Mouse (Mus musculus) embryonic facial prominence, embryonic 13.5 days (tissue): ENCODE measurements around the gene Sugp2. TPM values are rescaled to one million over a fixed set of nuclear protein-coding genes. Genes with fewer than 3 reads are reported as not detected.

Experiments
- ATAC-seq: fragments of 200-750 bp; cut with Nextera tagmentation; 2 replicates; pipeline ENCODE4 v1.8.0; 2017; ENCODE audit warnings: low read depth; ENCODE audit not compliant: insufficient number of reproducible peaks, insufficient read depth, low FRiP score, low TSS enrichment
- H3K27ac ChIP-seq: fragments of 300-500 bp; sonication (generic); 2 replicates; pipeline ENCODE4 v1.5.1; 2015; ENCODE audit warnings: moderate library complexity, mild to moderate bottlenecking, inconsistent platforms
- H3K27me3 ChIP-seq: fragments of 300-500 bp; sonication (generic); 2 replicates; pipeline ENCODE4 v1.6.1; 2015; ENCODE audit warnings: mild to moderate bottlenecking, inconsistent platforms
- H3K36me3 ChIP-seq: fragments of 300-500 bp; sonication (generic); 2 replicates; pipeline ENCODE4 v1.6.1; 2015; ENCODE audit warnings: mild to moderate bottlenecking, inconsistent platforms
- H3K4me1 ChIP-seq: fragments of 300-500 bp; sonication (generic); 2 replicates; pipeline ENCODE4 v1.6.1; 2015; ENCODE audit warnings: inconsistent platforms
- H3K4me2 ChIP-seq: fragments of 300-500 bp; sonication (generic); 2 replicates; pipeline ENCODE4 v1.6.1; 2015; ENCODE audit warnings: moderate library complexity, mild to moderate bottlenecking, inconsistent platforms
- H3K4me3 ChIP-seq: fragments of 300-500 bp; sonication (generic); 2 replicates; pipeline ENCODE4 v1.5.1; 2015; ENCODE audit warnings: mild to moderate bottlenecking, inconsistent platforms
- H3K9ac ChIP-seq: fragments of 300-500 bp; sonication (generic); 2 replicates; pipeline ENCODE4 v1.6.1; 2015; ENCODE audit warnings: mild to moderate bottlenecking, inconsistent platforms
- H3K9me3 ChIP-seq: fragments of 300-500 bp; sonication (generic); 2 replicates; pipeline ENCODE4 v1.6.1; 2016; ENCODE audit warnings: inconsistent platforms
- WGBS: fragments of 180-500 bp; shearing (Covaris S2); methylation state at CpG from one replicate; pipeline ENCODE4 v1.1.7; 2015; ENCODE audit warnings: mixed read lengths; 5-methylcytosine and 5-hydroxymethylcytosine counted together
- polyA plus RNA-seq: library from polyadenylated mRNA; unstranded; fragments of >200 nt; fragmentation: Nextera tagmentation; extraction: Ambion mirVana; gene quantifications from 2 replicates; pipeline ENCODE4 v1.2.1, GENCODE M21; 2015

Gene Sugp2
- polyA plus RNA-seq = 39.7 and 43.3 TPM in 2 replicates

DNA sequence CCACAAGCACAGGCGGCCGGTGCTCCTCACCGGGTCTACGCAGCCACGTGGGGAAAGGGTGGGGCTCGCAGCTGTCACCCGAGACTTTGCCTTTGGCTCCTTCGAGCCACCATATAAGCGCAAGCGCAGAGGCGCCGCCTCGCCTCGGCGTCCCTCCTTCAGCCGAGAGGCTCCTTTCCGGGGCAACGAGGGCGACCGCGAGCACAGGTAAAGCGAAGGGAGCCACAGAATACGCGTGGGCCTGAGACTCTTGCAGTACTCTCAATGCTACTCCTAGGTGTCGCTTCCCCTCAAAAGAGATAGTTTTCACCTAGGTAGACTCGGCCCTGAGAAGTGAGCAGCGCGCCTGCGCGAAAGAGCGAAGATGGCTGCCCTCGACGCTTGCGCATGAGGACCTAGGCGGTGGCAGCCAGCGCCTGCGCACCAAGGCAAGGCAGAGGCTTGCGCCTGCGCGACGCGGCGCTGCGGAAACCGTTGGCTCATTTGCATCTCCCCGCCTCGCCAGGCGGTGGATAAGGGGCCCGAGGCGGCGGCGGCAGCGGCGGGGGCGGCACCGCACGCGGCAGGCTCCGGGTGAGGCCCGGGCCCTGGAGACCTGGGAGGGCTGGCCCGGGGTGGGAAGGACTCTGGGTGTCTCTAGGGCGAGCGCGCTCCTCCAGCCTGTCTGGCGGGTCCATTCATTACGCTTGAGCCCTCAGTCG lies at the start of gene Sugp2, which contains the start of gene Armc6:
Gene Sugp2 (plus strand): TSS at position 147 of the 701 bp plus-strand sequence.
Gene Armc6 (minus strand): TSS at position 387 of the 701 bp plus-strand sequence.
- peaks cover 49% of the 10 kb centered on the region for H3K36me3 ChIP-seq
- peak; percentile 93 for ATAC-seq
- H3K9ac ChIP-seq = peak within 1 kb of the TSS; percentile 92

DNA sequence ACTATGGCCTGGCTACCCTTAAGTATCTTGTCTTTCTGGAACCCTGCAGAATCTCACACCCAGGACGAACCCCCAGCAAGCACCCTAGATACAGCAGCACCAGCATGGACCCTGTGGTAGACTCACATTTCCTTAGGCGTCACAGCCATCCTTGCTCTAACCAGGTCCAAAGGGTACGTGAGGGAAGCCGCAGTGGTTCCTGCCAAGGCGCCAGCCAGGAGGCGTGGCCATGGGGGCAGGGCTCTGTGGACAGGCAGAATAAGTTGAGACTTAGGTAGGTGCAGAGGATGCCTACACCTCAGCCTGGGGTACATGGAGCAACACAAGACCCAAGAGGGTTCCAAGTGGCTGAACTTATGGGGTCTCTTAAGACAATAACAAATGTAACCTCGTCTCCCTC lies 45.3 kb upstream of the Sugp2 start:
- WGBS = 73% methylated on average over 7 of the region's 7 CpGs
- no peak for ATAC-seq
- no peak overlapping the region for H3K4me3 ChIP-seq
- no peaks in the 10 kb centered on the region for H3K27me3 ChIP-seq
- no peak overlapping the region for H3K27ac ChIP-seq
- H3K4me2 ChIP-seq = no peak overlapping the region
- peaks cover 33% of the 10 kb centered on the region for H3K36me3 ChIP-seq
- no peaks in the 10 kb centered on the region for H3K4me1 ChIP-seq
- H3K9me3 ChIP-seq = no peaks in the 10 kb centered on the region
- no peak overlapping the region for H3K9ac ChIP-seq

More for the DNA sequence above, at the start of gene Sugp2, which contains the start of gene Armc6:
- under 1% methylated on average over 67 of the region's 67 CpGs for WGBS
- Histone ChIP-seq H3K4me3 (peak within 1 kb of the TSS; percentile 81), H3K4me1 (peaks cover 16% of the 10 kb centered on the region), H3K4me2 (peak within 1 kb of the TSS; percentile 96), H3K27me3 (no peaks in the 10 kb centered on the region), H3K27ac (peak within 1 kb of the TSS; percentile 95), H3K9me3 (no peaks in the 10 kb centered on the region)

DNA sequence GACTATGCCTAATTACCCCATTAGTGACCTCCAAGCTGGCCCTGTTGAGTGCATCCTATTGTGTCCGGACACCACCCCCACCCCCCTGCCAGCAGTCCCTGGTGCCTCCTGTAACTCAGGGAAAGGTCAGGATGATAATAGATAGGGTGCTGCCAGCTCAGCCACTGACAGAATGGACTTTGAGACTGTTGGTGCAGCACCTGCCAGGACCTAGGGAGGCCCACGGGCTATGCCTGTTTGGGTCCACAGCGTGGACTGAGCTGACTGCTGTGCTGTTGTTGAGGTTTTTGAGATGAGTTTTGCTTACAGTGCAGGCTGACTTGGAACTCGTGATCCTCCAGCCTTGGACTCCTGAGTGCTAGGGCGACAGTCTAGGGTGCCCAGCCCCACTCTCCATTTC lies 40.8 kb upstream of the Sugp2 start:
- Histone ChIP-seq H3K9me3 (no peaks in the 10 kb centered on the region), H3K27me3 (no peaks in the 10 kb centered on the region), H3K36me3 (peaks cover 16% of the 10 kb centered on the region), H3K4me1 (no peaks in the 10 kb centered on the region), H3K4me2 (no peak overlapping the region), H3K4me3 (no peak overlapping the region), H3K9ac (no peak overlapping the region), H3K27ac (no peak overlapping the region)
- 64% methylated on average over 5 of the region's 5 CpGs for WGBS
- no peak for ATAC-seq

DNA sequence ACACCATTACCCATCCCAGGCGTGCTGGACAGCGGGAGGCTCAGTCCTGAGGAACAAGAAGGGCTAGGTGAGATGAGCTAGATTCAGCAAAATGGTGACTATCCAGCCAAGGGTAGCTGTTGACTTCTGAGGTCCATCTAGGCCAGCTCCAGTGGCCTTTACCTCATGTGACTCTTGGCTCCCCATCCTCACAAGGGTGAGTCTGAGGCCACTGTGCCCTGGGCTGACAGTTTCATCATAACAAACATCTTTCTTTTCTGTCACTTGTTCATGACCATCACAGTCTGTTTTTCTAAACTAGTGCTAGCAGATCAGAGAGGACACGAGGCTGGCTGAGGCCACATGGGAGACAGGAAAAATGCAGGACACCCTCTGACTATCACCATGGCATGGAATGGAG lies 39.8 kb upstream of the Sugp2 start:
- H3K27ac ChIP-seq = no peak overlapping the region
- no peak for ATAC-seq
- no peak overlapping the region for H3K4me2 ChIP-seq
- H3K9me3 ChIP-seq = no peaks in the 10 kb centered on the region
- no peaks in the 10 kb centered on the region for H3K27me3 ChIP-seq
- peaks cover 12% of the 10 kb centered on the region for H3K36me3 ChIP-seq
- H3K9ac ChIP-seq = no peak overlapping the region
- 85% methylated on average over 3 of the region's 3 CpGs for WGBS
- no peaks in the 10 kb centered on the region for H3K4me1 ChIP-seq
- no peak overlapping the region for H3K4me3 ChIP-seq

DNA sequence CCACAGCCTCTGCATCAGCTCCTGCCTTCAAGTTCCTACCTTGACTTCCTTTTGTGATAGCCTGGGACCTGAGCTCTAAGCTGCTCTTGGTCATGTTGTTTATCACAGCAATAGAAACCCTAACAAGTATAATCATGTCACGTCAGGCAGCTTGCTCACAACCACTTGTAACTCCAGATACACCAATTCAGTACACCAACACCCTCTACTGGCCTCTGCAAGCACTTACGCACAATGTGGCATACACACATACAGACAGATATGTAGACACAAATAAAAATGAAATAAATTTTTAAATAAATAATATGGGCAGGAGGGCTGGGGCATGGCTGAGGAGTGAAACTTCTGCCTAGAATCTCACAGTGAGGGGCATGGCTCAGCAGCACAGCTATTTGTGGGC lies 38.3 kb upstream of the Sugp2 start:
- no peaks in the 10 kb centered on the region for H3K27me3 ChIP-seq
- no peaks in the 10 kb centered on the region for H3K4me1 ChIP-seq
- 63% methylated on average over 2 of the region's 2 CpGs for WGBS
- no peak overlapping the region for H3K4me2 ChIP-seq
- H3K9ac ChIP-seq = no peak overlapping the region
- no peak overlapping the region for H3K4me3 ChIP-seq
- ATAC-seq = no peak
- H3K27ac ChIP-seq = no peak overlapping the region
- H3K36me3 ChIP-seq = peaks cover 6% of the 10 kb centered on the region
- no peaks in the 10 kb centered on the region for H3K9me3 ChIP-seq

DNA sequence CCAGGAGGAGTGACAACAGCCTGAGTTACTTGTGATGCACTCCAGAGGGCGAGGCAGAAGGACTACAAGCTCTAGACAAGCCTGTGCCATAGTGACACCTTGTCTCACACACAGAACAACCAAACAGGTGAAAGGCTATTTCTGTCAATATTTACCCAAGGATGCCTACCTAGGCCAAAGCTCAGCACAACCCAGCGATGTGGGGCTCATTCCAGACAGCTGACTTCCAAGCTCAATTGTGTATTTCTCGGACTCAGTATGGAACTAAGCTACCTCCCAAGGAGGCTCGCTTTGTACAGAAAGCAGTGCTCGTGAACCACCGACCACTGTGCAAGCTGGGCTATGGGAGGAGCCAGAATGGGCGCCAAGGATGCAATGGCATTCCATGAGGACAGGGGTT lies 36.4 kb upstream of the Sugp2 start:
- Histone ChIP-seq H3K27ac (no peak overlapping the region), H3K36me3 (peaks cover 2% of the 10 kb centered on the region; the same call in 1 of the 2 replicates), H3K9me3 (no peaks in the 10 kb centered on the region), H3K4me3 (no peak overlapping the region), H3K9ac (0 out of 2 replicates have a peak overlapping the region, but pooled peaks have one; percentile 41), H3K27me3 (no peaks in the 10 kb centered on the region), H3K4me2 (no peak overlapping the region), H3K4me1 (no peaks in the 10 kb centered on the region)
- ATAC-seq = no peak
- 51% methylated on average over 7 of the region's 7 CpGs for WGBS

DNA sequence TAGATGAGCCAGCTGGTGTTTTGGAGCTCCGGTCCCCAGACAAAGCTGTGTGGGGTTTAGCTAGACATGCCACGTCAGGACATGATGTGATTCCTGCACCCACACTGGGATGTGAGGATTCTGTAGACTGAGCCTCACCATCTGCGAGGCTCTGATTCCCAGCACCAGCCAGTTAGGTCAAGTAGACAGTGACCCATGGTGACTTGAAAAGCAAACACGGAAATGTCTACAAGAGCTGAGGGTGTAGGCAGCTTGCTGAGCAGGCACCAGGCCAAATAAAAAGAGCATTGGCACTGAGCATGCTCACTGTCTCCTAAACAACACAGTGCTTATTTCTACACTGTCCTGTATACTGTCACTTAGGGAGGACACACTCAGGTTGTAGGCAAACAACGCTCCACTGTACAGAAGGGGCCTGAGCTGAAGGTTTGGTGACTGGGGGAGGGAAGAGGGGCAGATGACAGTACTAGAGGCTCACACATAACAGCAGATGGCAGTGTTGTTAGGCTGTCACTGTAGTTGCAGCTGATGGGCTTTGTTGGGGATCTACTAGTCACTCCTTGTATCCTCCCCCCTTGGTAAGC lies 33.8 kb upstream of the Sugp2 start:
- Histone ChIP-seq H3K4me2 (no peak overlapping the region), H3K9me3 (no peaks in the 10 kb centered on the region), H3K27me3 (no peaks in the 10 kb centered on the region), H3K9ac (no peak overlapping the region), H3K27ac (no peak overlapping the region), H3K4me1 (no peaks in the 10 kb centered on the region), H3K36me3 (no peaks in the 10 kb centered on the region), H3K4me3 (no peak overlapping the region)
- 79% methylated on average over 5 of the region's 5 CpGs for WGBS
- ATAC-seq = no peak

DNA sequence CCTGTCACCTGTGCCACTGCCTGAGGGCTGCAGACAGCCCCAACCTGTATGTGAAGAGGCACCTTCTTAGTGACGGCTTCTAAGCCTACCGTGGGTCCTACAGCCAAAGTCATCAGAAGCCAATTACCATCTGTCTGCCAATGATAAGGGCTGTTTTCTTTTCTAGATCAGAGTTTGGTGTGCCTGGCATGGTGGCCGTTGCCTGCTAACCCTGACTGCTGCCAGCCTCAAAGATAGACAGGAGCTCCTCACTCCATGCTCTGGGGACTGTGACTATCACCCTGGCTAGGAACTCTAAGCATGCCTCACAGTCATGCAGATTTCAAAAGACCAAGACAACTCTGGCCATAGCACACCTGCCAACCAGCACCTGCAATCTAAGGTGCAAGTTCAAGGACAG lies 32.6 kb upstream of the Sugp2 start:
- no peaks in the 10 kb centered on the region for H3K27me3 ChIP-seq
- no peak for ATAC-seq
- 84% methylated on average over 3 of the region's 3 CpGs for WGBS
- no peak overlapping the region for H3K4me3 ChIP-seq
- H3K9ac ChIP-seq = no peak overlapping the region
- H3K27ac ChIP-seq = no peak overlapping the region
- no peaks in the 10 kb centered on the region for H3K4me1 ChIP-seq
- H3K36me3 ChIP-seq = no peaks in the 10 kb centered on the region
- no peaks in the 10 kb centered on the region for H3K9me3 ChIP-seq
- H3K4me2 ChIP-seq = no peak overlapping the region

DNA sequence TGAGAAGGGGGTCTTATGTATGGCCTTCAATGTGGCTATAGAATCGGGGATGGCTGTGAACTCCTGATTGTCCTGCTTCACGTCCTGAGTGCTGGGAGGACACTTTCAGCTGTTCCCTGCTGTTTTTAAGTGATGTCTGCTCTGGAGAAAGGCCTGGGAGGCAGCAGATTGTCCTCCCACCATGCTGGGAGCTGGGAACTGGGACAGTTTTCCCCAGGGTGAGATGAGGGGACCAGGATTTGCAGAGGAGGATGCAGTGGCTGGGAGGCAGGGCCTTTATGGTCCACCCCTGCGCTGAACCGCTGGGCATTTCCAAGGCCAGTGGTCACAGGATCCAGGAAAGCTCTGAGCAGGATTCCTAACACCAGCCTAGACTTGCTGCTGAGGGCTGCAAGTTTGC lies 31.0 kb upstream of the Sugp2 start:
- 75% methylated on average over 4 of the region's 4 CpGs for WGBS
- Histone ChIP-seq H3K4me2 (no peak overlapping the region), H3K36me3 (no peaks in the 10 kb centered on the region), H3K27ac (no peak overlapping the region), H3K4me1 (no peaks in the 10 kb centered on the region), H3K4me3 (no peak overlapping the region), H3K9ac (no peak overlapping the region), H3K27me3 (no peaks in the 10 kb centered on the region), H3K9me3 (no peaks in the 10 kb centered on the region)
- no peak for ATAC-seq

DNA sequence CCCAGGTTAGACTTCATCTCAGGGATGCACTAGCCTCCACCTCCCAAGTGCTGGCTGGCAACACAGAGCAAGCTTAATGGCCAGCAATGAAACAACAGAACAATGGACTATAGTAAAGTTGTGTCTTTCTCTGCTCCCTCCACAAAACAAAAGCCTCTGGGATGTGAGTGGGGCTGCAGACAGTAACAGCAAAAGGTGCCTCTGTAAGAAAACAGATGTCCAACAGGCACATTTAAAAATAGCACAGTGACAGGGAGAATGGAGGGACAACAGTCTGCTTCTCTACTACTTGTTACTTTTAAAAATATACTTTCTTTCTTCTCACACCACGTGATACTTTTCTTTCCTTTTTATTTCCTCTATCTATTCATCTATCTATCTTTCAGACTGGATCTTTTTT lies 29.3 kb upstream of the Sugp2 start:
- no peak for ATAC-seq
- Histone ChIP-seq H3K27ac (no peak overlapping the region), H3K4me3 (no peak overlapping the region), H3K36me3 (no peaks in the 10 kb centered on the region), H3K9me3 (no peaks in the 10 kb centered on the region), H3K27me3 (no peaks in the 10 kb centered on the region), H3K4me1 (no peaks in the 10 kb centered on the region), H3K9ac (no peak overlapping the region), H3K4me2 (no peak overlapping the region)
- WGBS = 60% methylated on average over 1 of the region's 1 CpGs

DNA sequence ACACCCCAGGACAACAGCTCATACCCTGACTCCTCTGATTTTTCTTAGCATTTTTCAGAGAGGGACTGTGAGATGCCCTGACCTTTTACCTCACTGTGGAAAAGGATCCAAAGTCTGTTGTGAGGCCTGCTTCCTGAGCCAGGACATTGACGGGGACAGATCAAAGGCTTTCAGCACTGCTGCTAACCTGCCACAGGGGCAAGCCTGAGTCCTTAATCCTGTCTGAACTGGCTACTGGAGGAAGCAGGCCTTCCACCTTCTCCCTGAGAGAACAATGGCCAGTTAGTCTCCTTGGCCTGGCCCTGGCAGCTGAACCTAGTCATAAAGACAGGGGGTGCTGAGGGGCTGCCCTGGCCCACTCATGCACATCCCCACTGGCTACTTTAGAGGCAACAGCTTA lies 25.9 kb upstream of the Sugp2 start:
- H3K27me3 ChIP-seq = 0 out of 2 replicates have a peak, but pooled peaks cover 9% of the 10 kb centered on the region
- H3K27ac ChIP-seq = no peak overlapping the region
- no peak overlapping the region for H3K9ac ChIP-seq
- H3K4me3 ChIP-seq = no peak overlapping the region
- H3K36me3 ChIP-seq = no peaks in the 10 kb centered on the region
- H3K4me1 ChIP-seq = peaks cover 20% of the 10 kb centered on the region
- 12% methylated on average over 1 of the region's 1 CpGs for WGBS
- H3K9me3 ChIP-seq = no peaks in the 10 kb centered on the region
- H3K4me2 ChIP-seq = no peak overlapping the region
- no peak for ATAC-seq

DNA sequence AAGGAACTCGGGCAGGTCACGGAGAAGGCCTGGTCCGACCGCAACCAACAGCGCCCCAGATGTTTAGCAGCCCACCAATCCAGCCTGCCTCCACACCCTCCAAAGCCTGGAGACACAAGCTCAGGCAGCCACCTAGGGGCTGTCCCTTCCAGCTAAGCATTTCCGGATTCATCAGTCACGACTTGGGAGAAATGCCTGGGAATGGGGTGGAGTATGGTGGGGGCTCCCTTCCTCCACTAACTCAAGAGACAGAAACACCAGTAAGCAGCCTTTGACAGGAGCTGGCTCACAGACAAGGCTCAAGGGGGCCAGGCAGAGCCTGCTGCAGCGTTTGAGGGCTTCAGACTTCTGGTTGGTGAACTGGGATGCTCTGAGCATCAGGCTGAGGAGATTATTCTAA lies 23.5 kb upstream of the Sugp2 start:
- H3K4me3 ChIP-seq = peak overlapping the region; percentile 3; the same call in 1 of the 2 replicates
- H3K36me3 ChIP-seq = no peaks in the 10 kb centered on the region
- peaks cover 22% of the 10 kb centered on the region for H3K4me1 ChIP-seq
- no peak overlapping the region for H3K27ac ChIP-seq
- H3K4me2 ChIP-seq = peak overlapping the region; percentile 88
- H3K9ac ChIP-seq = peak overlapping the region; percentile 60; the same call in 1 of the 2 replicates
- no peaks in the 10 kb centered on the region for H3K9me3 ChIP-seq
- WGBS = 14% methylated on average over 8 of the region's 8 CpGs
- 0 out of 2 replicates have a peak, but pooled peaks cover 9% of the 10 kb centered on the region for H3K27me3 ChIP-seq
- ATAC-seq = no peak
